Mouse (Mus musculus): ENCODE data around the gene Sohlh1. TPM values are rescaled to one million over a fixed set of nuclear protein-coding genes. Genes with fewer than 3 reads are reported as not detected.

Gene Sohlh1
- polyA plus RNA-seq (2014; fragmentation: Nextera tagmentation; extraction: Ambion mirVana), result not detected in 2 replicates

DNA sequence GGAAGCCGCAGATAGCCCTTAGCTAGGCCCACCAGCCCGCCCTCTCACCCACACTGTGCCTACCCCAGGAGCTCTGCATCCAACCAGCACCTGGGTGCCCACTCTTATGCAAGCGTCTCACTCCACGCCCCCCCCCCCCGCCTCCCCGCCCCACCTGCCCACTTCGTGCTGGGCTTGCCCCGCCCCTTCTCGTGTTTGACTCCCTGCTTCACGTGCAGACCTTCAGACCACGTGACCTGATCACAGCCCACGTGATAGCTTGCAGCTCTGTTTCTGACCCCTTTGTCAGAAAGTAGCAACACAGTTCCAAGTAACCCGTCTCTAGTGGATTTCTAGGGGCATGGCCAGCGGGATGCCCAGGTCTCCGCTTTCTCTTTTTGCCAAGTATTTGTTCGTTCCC, at the start of gene Sohlh1:
Gene Sohlh1, minus strand, starts transcription at position 23 of the 400 bp plus-strand sequence.
- Histone ChIP-seq H3K36me3 (ENCODE audit: control insufficient read depth, insufficient read depth, low read length) (no peaks in the 10 kb centered on the region), H3K4me2 (ENCODE audit: low read length) (no peak within 1 kb of the TSS), H3K27me3 (ENCODE audit: control insufficient read depth, insufficient read depth, low read length) (no peaks in the 10 kb centered on the region), H3K4me3 (replicated peaks; ENCODE audit: low read depth, low read length) (no peak within 1 kb of the TSS), H3K4me1 (ENCODE audit: control insufficient read depth, insufficient read depth, low read length) (no peaks in the 10 kb centered on the region), H3K9ac (replicated peaks; ENCODE audit: low read length) (no peak within 1 kb of the TSS), H3K27ac (replicated peaks; ENCODE audit: low read depth, low read length) (no peak within 1 kb of the TSS), H3K9me3 (ENCODE audit: control insufficient read depth, low read length) (no peaks in the 10 kb centered on the region)
- ATAC-seq (ENCODE audit: low FRiP score, low TSS enrichment) (no peak), DNase-seq (no peak)
- 85% methylated on average over 15 of the region's 16 CpGs for WGBS

DNA sequence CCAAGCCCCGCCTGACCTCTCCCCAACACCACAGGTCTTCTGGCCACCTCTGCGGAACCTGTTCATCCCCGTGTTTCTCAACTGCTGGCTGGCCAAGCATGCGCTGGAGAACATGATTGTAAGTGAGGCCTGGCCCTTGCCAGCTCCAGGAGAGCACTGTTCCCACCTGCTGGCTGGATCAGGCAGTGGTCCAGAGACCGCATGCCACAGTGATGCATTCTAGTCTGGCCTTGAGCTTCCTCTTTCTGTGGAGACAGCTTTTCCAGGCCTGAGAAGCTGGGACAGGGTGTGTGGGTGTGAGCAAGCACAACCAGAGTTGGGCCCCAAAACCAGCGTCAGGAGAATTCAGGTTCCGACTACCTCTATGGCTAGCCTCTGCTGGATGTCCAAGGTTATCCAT, 45.4 kb upstream of the Sohlh1 start:
- Histone ChIP-seq H3K9me3 (ENCODE audit: control insufficient read depth, low read length) (no peaks in the 10 kb centered on the region), H3K36me3 (ENCODE audit: control insufficient read depth, insufficient read depth, low read length) (no peaks in the 10 kb centered on the region), H3K4me2 (ENCODE audit: low read length) (no peak overlapping the region), H3K4me3 (replicated peaks; ENCODE audit: low read depth, low read length) (no peak overlapping the region), H3K27ac (replicated peaks; ENCODE audit: low read depth, low read length) (no peak overlapping the region), H3K27me3 (ENCODE audit: control insufficient read depth, insufficient read depth, low read length) (no peaks in the 10 kb centered on the region), H3K9ac (replicated peaks; ENCODE audit: low read length) (no peak overlapping the region), H3K4me1 (ENCODE audit: control insufficient read depth, insufficient read depth, low read length) (no peaks in the 10 kb centered on the region)
- ATAC-seq (ENCODE audit: low FRiP score, low TSS enrichment) (no peak), DNase-seq (no peak)
- 81% methylated on average over 7 of the region's 7 CpGs for WGBS

DNA sequence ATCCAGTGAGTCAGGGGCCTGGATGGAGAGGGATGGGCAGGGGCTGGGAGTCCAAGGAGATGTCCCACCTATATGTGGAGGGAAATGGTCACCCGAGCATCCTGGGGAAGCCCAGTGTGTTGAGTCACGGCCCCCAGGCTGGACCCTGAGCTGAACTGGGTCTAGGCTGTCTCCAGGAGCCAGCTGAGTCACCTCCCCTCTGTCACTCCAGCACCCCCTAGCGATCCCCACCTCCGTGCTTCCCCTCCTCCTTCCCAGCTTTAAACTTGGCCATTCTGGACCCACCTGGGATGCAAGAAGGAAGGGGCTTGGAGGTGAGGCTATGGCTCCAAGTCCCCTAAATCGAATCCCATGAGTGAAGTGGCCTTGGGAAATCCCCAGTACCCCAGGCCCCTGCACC, 41.1 kb upstream of the Sohlh1 start:
- Histone ChIP-seq H3K4me2 (ENCODE audit: low read length) (no peak overlapping the region), H3K4me1 (ENCODE audit: control insufficient read depth, insufficient read depth, low read length) (no peaks in the 10 kb centered on the region), H3K9me3 (ENCODE audit: control insufficient read depth, low read length) (no peaks in the 10 kb centered on the region), H3K9ac (replicated peaks; ENCODE audit: low read length) (no peak overlapping the region), H3K27ac (replicated peaks; ENCODE audit: low read depth, low read length) (no peak overlapping the region), H3K36me3 (ENCODE audit: control insufficient read depth, insufficient read depth, low read length) (no peaks in the 10 kb centered on the region), H3K27me3 (ENCODE audit: control insufficient read depth, insufficient read depth, low read length) (no peaks in the 10 kb centered on the region), H3K4me3 (replicated peaks; ENCODE audit: low read depth, low read length) (no peak overlapping the region)
- ATAC-seq (ENCODE audit: low FRiP score, low TSS enrichment), result no peak
- 53% methylated on average over 5 of the region's 5 CpGs for WGBS
- no peak for DNase-seq

DNA sequence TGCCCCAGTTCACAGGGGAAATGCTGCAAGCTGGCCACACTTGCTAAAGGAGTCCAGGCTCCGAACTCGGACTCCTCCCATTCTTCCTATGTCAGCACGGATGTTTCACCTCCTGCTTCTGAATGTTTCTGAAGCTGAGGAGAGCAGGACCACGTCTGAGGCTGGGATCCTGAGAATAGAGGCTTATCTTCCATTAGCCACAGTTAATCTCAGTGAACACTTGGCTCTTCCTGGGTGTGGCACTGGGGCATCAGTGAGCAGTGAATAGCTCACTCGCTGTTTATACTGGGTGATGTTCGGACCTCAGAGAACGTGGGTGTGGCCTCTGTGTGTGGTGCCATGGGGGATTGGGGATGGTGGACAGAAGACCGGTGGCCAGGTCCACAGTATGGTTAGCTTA, 40.2 kb upstream of the Sohlh1 start:
- H3K27me3 ChIP-seq (ENCODE audit: control insufficient read depth, insufficient read depth, low read length), result no peaks in the 10 kb centered on the region
- DNase-seq (no peak), ATAC-seq (ENCODE audit: low FRiP score, low TSS enrichment) (no peak)
- H3K4me2 ChIP-seq (ENCODE audit: low read length), result no peak overlapping the region
- WGBS, result 75% methylated on average over 8 of the region's 8 CpGs
- no peak overlapping the region for H3K27ac ChIP-seq (replicated peaks; ENCODE audit: low read depth, low read length)
- no peaks in the 10 kb centered on the region for H3K4me1 ChIP-seq (ENCODE audit: control insufficient read depth, insufficient read depth, low read length)
- no peaks in the 10 kb centered on the region for H3K36me3 ChIP-seq (ENCODE audit: control insufficient read depth, insufficient read depth, low read length)
- H3K4me3 ChIP-seq (replicated peaks; ENCODE audit: low read depth, low read length), result no peak overlapping the region
- H3K9ac ChIP-seq (replicated peaks; ENCODE audit: low read length), result no peak overlapping the region
- H3K9me3 ChIP-seq (ENCODE audit: control insufficient read depth, low read length), result no peaks in the 10 kb centered on the region

DNA sequence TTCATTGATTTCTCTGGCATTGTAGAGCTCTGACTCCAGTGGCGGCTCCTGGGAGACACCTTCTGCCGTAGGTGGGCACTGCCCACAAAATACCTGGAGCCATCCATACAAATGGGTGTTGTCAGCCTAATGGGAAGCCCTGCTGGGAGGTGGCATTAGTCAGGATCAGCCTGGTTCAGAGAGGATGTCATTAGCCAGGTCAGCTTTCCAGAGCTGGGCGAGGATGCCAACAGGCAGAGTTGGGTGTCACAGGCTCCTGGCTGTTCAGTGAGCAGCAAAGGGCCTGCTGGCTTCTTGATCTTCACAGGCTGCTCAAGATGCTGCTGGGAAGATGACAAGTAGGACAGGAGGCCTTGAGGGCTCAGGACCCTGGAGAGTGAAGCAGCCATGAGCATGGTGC, 37.7 kb upstream of the Sohlh1 start:
- Histone ChIP-seq H3K4me2 (ENCODE audit: low read length) (no peak overlapping the region), H3K4me1 (ENCODE audit: control insufficient read depth, insufficient read depth, low read length) (no peaks in the 10 kb centered on the region), H3K36me3 (ENCODE audit: control insufficient read depth, insufficient read depth, low read length) (no peaks in the 10 kb centered on the region), H3K27ac (replicated peaks; ENCODE audit: low read depth, low read length) (no peak overlapping the region), H3K9ac (replicated peaks; ENCODE audit: low read length) (no peak overlapping the region), H3K9me3 (ENCODE audit: control insufficient read depth, low read length) (no peaks in the 10 kb centered on the region), H3K27me3 (ENCODE audit: control insufficient read depth, insufficient read depth, low read length) (no peaks in the 10 kb centered on the region), H3K4me3 (replicated peaks; ENCODE audit: low read depth, low read length) (no peak overlapping the region)
- ATAC-seq (ENCODE audit: low FRiP score, low TSS enrichment), result no peak
- DNase-seq, result no peak
- WGBS, result 87% methylated on average over 3 of the region's 3 CpGs

DNA sequence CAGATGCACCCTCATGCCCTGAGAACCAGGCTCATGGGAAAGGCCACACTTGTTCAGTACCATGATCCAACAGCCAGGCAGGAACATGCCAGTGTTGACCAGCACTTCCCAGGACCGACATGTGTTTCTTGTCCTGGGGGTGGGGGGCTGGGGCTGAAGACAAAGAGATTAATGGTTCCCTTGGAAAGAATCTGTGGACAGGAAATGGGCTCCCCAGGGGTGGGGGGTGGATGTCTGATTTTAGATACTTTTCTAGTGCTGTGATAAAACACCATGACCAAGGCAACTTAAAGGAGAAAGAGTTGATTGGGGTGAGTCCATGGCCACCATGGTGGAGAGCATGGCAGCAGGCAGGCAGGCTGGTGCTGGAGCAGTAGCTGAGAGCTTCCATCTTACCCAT, 35.2 kb upstream of the Sohlh1 start:
- 64% methylated on average over 1 of the region's 1 CpGs for WGBS
- H3K36me3 ChIP-seq (ENCODE audit: control insufficient read depth, insufficient read depth, low read length), result no peaks in the 10 kb centered on the region

DNA sequence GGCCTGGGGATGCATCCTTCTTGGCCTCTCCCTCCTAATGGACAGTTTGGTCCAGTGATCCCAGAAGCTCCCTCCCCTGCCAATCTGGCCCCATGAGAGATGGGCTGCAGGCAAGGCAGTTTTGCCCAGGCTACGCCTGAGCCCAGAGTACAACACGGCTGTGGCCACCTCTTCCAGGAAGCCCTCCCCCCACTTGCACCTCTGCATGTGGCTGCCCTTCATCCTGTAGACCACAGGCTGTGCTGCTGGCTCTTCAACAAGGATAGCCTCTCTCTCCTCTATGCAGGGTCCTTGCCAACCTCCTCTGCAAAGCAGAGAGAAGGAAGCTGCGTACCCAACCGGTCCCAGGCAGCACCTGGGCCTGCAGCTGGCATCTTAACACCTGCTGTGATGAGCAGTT, 32.0 kb upstream of the Sohlh1 start:
- no peaks in the 10 kb centered on the region for H3K36me3 ChIP-seq (ENCODE audit: control insufficient read depth, insufficient read depth, low read length)

More for the DNA sequence above, 35.2 kb upstream of the Sohlh1 start:
- Histone ChIP-seq H3K27me3 (ENCODE audit: control insufficient read depth, insufficient read depth, low read length) (no peaks in the 10 kb centered on the region), H3K4me2 (ENCODE audit: low read length) (no peak overlapping the region), H3K9ac (replicated peaks; ENCODE audit: low read length) (no peak overlapping the region), H3K4me3 (replicated peaks; ENCODE audit: low read depth, low read length) (no peak overlapping the region), H3K4me1 (ENCODE audit: control insufficient read depth, insufficient read depth, low read length) (peaks cover 8% of the 10 kb centered on the region; the same call in 1 of the 2 replicates), H3K9me3 (ENCODE audit: control insufficient read depth, low read length) (no peaks in the 10 kb centered on the region), H3K27ac (replicated peaks; ENCODE audit: low read depth, low read length) (no peak overlapping the region)
- ATAC-seq (ENCODE audit: low FRiP score, low TSS enrichment), result no peak
- no peak for DNase-seq

DNA sequence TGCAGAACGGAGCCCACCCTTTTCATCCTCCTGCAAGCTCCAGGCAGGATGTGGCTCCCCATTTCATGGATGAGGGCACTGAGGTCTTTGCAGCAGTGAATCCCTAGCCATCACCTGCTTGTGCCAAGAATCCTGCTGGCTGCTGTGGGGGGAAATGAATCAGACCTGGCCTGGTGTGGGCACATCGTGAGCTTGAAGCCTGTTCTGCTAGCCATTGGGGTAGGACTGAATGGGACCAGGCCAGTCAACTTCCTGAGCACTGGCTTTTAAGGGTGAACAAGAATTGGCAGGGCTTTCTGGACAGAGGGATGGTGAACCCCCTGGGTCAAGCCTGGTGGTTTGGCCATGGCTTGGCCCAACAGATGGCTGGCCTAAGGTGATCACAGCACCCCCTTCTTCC, 31.5 kb upstream of the Sohlh1 start:
- no peaks in the 10 kb centered on the region for H3K36me3 ChIP-seq (ENCODE audit: control insufficient read depth, insufficient read depth, low read length)
- H3K4me1 ChIP-seq (ENCODE audit: control insufficient read depth, insufficient read depth, low read length), result peaks cover 8% of the 10 kb centered on the region; the same call in 1 of the 2 replicates
- peak overlapping the region; percentile 75; the same call in 1 of the 2 replicates for H3K9ac ChIP-seq (replicated peaks; ENCODE audit: low read length)
- DNase-seq (no peak), ATAC-seq (ENCODE audit: low FRiP score, low TSS enrichment) (no peak)
- H3K27me3 ChIP-seq (ENCODE audit: control insufficient read depth, insufficient read depth, low read length), result no peaks in the 10 kb centered on the region
- H3K4me3 ChIP-seq (replicated peaks; ENCODE audit: low read depth, low read length), result peak overlapping the region; percentile 53
- peak overlapping the region; percentile 66 for H3K4me2 ChIP-seq (ENCODE audit: low read length)
- H3K27ac ChIP-seq (replicated peaks; ENCODE audit: low read depth, low read length), result no peak overlapping the region
- H3K9me3 ChIP-seq (ENCODE audit: control insufficient read depth, low read length), result no peaks in the 10 kb centered on the region
- whole genome bisulfite sequencing, result 89% methylated on average over 2 of the region's 2 CpGs

More for the DNA sequence above, 32.0 kb upstream of the Sohlh1 start:
- WGBS, result 83% methylated on average over 4 of the region's 4 CpGs
- H3K4me2 ChIP-seq (ENCODE audit: low read length), result no peak overlapping the region
- H3K27ac ChIP-seq (replicated peaks; ENCODE audit: low read depth, low read length), result no peak overlapping the region
- no peaks in the 10 kb centered on the region for H3K27me3 ChIP-seq (ENCODE audit: control insufficient read depth, insufficient read depth, low read length)
- H3K9me3 ChIP-seq (ENCODE audit: control insufficient read depth, low read length), result no peaks in the 10 kb centered on the region
- no peak overlapping the region for H3K9ac ChIP-seq (replicated peaks; ENCODE audit: low read length)
- peaks cover 8% of the 10 kb centered on the region; the same call in 1 of the 2 replicates for H3K4me1 ChIP-seq (ENCODE audit: control insufficient read depth, insufficient read depth, low read length)
- H3K4me3 ChIP-seq (replicated peaks; ENCODE audit: low read depth, low read length), result no peak overlapping the region
- ATAC-seq (ENCODE audit: low FRiP score, low TSS enrichment) (no peak), DNase-seq (no peak)

DNA sequence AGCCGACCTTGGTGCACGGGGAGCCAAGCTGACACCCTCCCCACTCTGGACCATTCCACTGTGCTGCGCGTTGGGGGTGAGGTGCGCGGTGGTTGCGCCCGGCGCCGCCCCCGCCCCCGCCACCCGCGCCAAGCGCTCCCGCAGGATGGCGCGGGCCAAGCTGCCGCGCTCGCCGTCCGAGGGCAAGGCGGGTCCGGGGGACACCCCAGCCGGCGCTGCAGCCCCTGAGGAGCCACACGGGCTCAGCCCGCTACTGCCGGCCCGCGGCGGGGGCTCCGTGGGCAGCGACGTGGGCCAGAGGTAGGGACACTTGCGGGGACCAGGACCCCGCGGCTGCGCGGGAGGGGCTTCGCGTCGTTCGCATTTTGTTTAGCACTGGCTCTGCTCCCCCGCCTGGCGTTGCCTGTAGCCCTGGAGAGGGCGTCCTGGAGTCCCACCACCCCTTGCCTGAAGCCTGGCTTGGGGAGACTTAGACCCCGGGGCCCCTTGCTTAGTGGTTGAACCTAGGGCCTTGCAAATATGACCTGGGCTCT, 30.8 kb upstream of the Sohlh1 start:
- Histone ChIP-seq H3K4me1 (ENCODE audit: control insufficient read depth, insufficient read depth, low read length) (peaks cover 8% of the 10 kb centered on the region; the same call in 1 of the 2 replicates), H3K4me2 (ENCODE audit: low read length) (peak overlapping the region; percentile 66), H3K27ac (replicated peaks; ENCODE audit: low read depth, low read length) (no peak overlapping the region), H3K9me3 (ENCODE audit: control insufficient read depth, low read length) (no peaks in the 10 kb centered on the region), H3K4me3 (replicated peaks; ENCODE audit: low read depth, low read length) (peak overlapping the region; percentile 53), H3K9ac (replicated peaks; ENCODE audit: low read length) (peak overlapping the region; percentile 75), H3K27me3 (ENCODE audit: control insufficient read depth, insufficient read depth, low read length) (no peaks in the 10 kb centered on the region), H3K36me3 (ENCODE audit: control insufficient read depth, insufficient read depth, low read length) (no peaks in the 10 kb centered on the region)
- peak; percentile 68 for DNase-seq
- 2% methylated on average over 49 of the region's 49 CpGs for WGBS
- ATAC-seq (ENCODE audit: low FRiP score, low TSS enrichment), result peak; percentile 37; the same call in 1 of the 2 replicates
